Mouse (Mus musculus): ENCODE results near the gene Vezt. TPM values are rescaled to one million over a fixed set of nuclear protein-coding genes. Genes with fewer than 3 reads are reported as not detected.

Vezt gene
- polyA plus RNA-seq, 1 experiment from 2014 or later: 12.9 TPM

- Histone ChIP-seq H3K4me1 (replicated peaks) (no peaks in the 10 kb centered on the region), H3K27me3 (peaks cover 19% of the 10 kb centered on the region; the same call in 1 of the 2 replicates), H3K27ac (replicated peaks) (no peak overlapping the region), H3K36me3 (replicated peaks) (no peaks in the 10 kb centered on the region), H3K4me2 (no peak overlapping the region), H3K9ac (no peak overlapping the region), H3K9me3 (replicated peaks) (no peaks in the 10 kb centered on the region), H3K4me3 (replicated peaks) (no peak overlapping the region)
- 52% methylated on average over 4 of the region's 4 CpGs for WGBS (ENCODE audit: insufficient replicate concordance)
- no peak for ATAC-seq (ENCODE audit: insufficient read depth)
These were observed 105.3 kb downstream of the Vezt start for GRCm38 (mm10) chr10:93930236-93930824.

GRCm38 (mm10) chr10:93924666-93925065, 111.0 kb downstream of the Vezt start:
- Histone ChIP-seq H3K36me3 (replicated peaks) (no peaks in the 10 kb centered on the region), H3K27ac (replicated peaks) (no peak overlapping the region), H3K9ac (no peak overlapping the region), H3K9me3 (replicated peaks) (no peaks in the 10 kb centered on the region), H3K4me3 (replicated peaks) (no peak overlapping the region), H3K27me3 (peaks cover 4% of the 10 kb centered on the region; the same call in 1 of the 2 replicates), H3K4me2 (no peak overlapping the region), H3K4me1 (replicated peaks) (peaks cover 5% of the 10 kb centered on the region)
- ATAC-seq (ENCODE audit: insufficient read depth): no peak
- WGBS (ENCODE audit: insufficient replicate concordance): 85% methylated on average over 5 of the region's 5 CpGs

- no peak overlapping the region for H3K27ac ChIP-seq (replicated peaks)
- 37% methylated on average over 4 of the region's 4 CpGs for WGBS (ENCODE audit: insufficient replicate concordance)
These were observed 114.5 kb downstream of the Vezt start for GRCm38 (mm10) chr10:93921160-93921559.

GRCm38 (mm10) chr10:93919227-93919626, 116.4 kb downstream of the Vezt start:
- H3K4me3 ChIP-seq (replicated peaks): no peak overlapping the region
- H3K4me1 ChIP-seq (replicated peaks): peaks cover 38% of the 10 kb centered on the region
- 0 out of 2 replicates have a peak, but pooled peaks have one; percentile 13 for ATAC-seq (ENCODE audit: insufficient read depth)
- H3K36me3 ChIP-seq (replicated peaks): no peaks in the 10 kb centered on the region
- no peak overlapping the region for H3K27ac ChIP-seq (replicated peaks)
- H3K9ac ChIP-seq: no peak overlapping the region
- H3K27me3 ChIP-seq: peaks cover 4% of the 10 kb centered on the region; the same call in 1 of the 2 replicates
- no peaks in the 10 kb centered on the region for H3K9me3 ChIP-seq (replicated peaks)
- WGBS (ENCODE audit: insufficient replicate concordance): 30% methylated on average over 13 of the region's 13 CpGs
- no peak overlapping the region for H3K4me2 ChIP-seq

More at GRCm38 (mm10) chr10:93921160-93921559, 114.5 kb downstream of the Vezt start:
- Histone ChIP-seq H3K27me3 (peaks cover 4% of the 10 kb centered on the region; the same call in 1 of the 2 replicates), H3K4me1 (replicated peaks) (peaks cover 22% of the 10 kb centered on the region), H3K9ac (no peak overlapping the region), H3K4me3 (replicated peaks) (no peak overlapping the region), H3K9me3 (replicated peaks) (no peaks in the 10 kb centered on the region), H3K36me3 (replicated peaks) (no peaks in the 10 kb centered on the region), H3K4me2 (no peak overlapping the region)
- no peak for ATAC-seq (ENCODE audit: insufficient read depth)

GRCm38 (mm10) chr10:93918701-93919100, 116.9 kb downstream of the Vezt start:
- H3K4me2 ChIP-seq: no peak overlapping the region
- H3K9ac ChIP-seq: no peak overlapping the region
- H3K4me3 ChIP-seq (replicated peaks): no peak overlapping the region
- no peaks in the 10 kb centered on the region for H3K9me3 ChIP-seq (replicated peaks)
- WGBS (ENCODE audit: insufficient replicate concordance): 44% methylated on average over 6 of the region's 6 CpGs
- ATAC-seq (ENCODE audit: insufficient read depth): no peak
- H3K36me3 ChIP-seq (replicated peaks): no peaks in the 10 kb centered on the region
- no peak overlapping the region for H3K27ac ChIP-seq (replicated peaks)
- peaks cover 40% of the 10 kb centered on the region for H3K4me1 ChIP-seq (replicated peaks)
- peaks cover 4% of the 10 kb centered on the region; the same call in 1 of the 2 replicates for H3K27me3 ChIP-seq

- no peak overlapping the region for H3K4me2 ChIP-seq
- no peak overlapping the region for H3K9ac ChIP-seq
- peaks cover 42% of the 10 kb centered on the region for H3K4me1 ChIP-seq (replicated peaks)
- no peaks in the 10 kb centered on the region for H3K9me3 ChIP-seq (replicated peaks)
- WGBS (ENCODE audit: insufficient replicate concordance): 32% methylated on average over 2 of the region's 2 CpGs
- H3K27me3 ChIP-seq: peaks cover 4% of the 10 kb centered on the region; the same call in 1 of the 2 replicates
- H3K36me3 ChIP-seq (replicated peaks): no peaks in the 10 kb centered on the region
- H3K4me3 ChIP-seq (replicated peaks): no peak overlapping the region
- H3K27ac ChIP-seq (replicated peaks): no peak overlapping the region; the same call in 1 of the 2 replicates
- peak; percentile 73 for ATAC-seq (ENCODE audit: insufficient read depth)
These were observed 117.5 kb downstream of the Vezt start for GRCm38 (mm10) chr10:93918087-93918486.

- WGBS (ENCODE audit: insufficient replicate concordance): 68% methylated on average over 2 of the region's 2 CpGs
- no peaks in the 10 kb centered on the region for H3K9me3 ChIP-seq (replicated peaks)
- H3K9ac ChIP-seq: no peak overlapping the region
- no peak overlapping the region for H3K4me3 ChIP-seq (replicated peaks)
- ATAC-seq (ENCODE audit: insufficient read depth): no peak
- peaks cover 55% of the 10 kb centered on the region for H3K4me1 ChIP-seq (replicated peaks)
- no peaks in the 10 kb centered on the region for H3K36me3 ChIP-seq (replicated peaks)
- no peak overlapping the region for H3K4me2 ChIP-seq
- no peak overlapping the region for H3K27ac ChIP-seq (replicated peaks)
- no peaks in the 10 kb centered on the region for H3K27me3 ChIP-seq
These were observed 118.8 kb downstream of the Vezt start for GRCm38 (mm10) chr10:93916778-93917177.

GRCm38 (mm10) chr10:93915531-93916275, 119.9 kb downstream of the Vezt start:
- peaks cover 59% of the 10 kb centered on the region for H3K4me1 ChIP-seq (replicated peaks)
- no peak overlapping the region for H3K27ac ChIP-seq (replicated peaks)
- ATAC-seq (ENCODE audit: insufficient read depth): no peak
- H3K36me3 ChIP-seq (replicated peaks): no peaks in the 10 kb centered on the region
- no peak overlapping the region for H3K9ac ChIP-seq
- H3K9me3 ChIP-seq (replicated peaks): no peaks in the 10 kb centered on the region
- H3K4me2 ChIP-seq: no peak overlapping the region
- no peak overlapping the region for H3K4me3 ChIP-seq (replicated peaks)
- 28% methylated on average over 11 of the region's 11 CpGs for WGBS (ENCODE audit: insufficient replicate concordance)
- H3K27me3 ChIP-seq: no peaks in the 10 kb centered on the region

- no peak for ATAC-seq (ENCODE audit: insufficient read depth)
- Histone ChIP-seq H3K27me3 (no peaks in the 10 kb centered on the region), H3K4me2 (no peak overlapping the region), H3K36me3 (replicated peaks) (no peaks in the 10 kb centered on the region), H3K9me3 (replicated peaks) (no peaks in the 10 kb centered on the region), H3K9ac (no peak overlapping the region), H3K27ac (replicated peaks) (no peak overlapping the region), H3K4me1 (replicated peaks) (peaks cover 62% of the 10 kb centered on the region), H3K4me3 (replicated peaks) (no peak overlapping the region)
- 80% methylated on average over 5 of the region's 5 CpGs for WGBS (ENCODE audit: insufficient replicate concordance)
These were observed 122.1 kb downstream of the Vezt start for GRCm38 (mm10) chr10:93913525-93913924.

- no peak overlapping the region for H3K4me3 ChIP-seq (replicated peaks)
- no peaks in the 10 kb centered on the region for H3K36me3 ChIP-seq (replicated peaks)
- WGBS (ENCODE audit: insufficient replicate concordance): 45% methylated on average over 1 of the region's 1 CpGs
- no peaks in the 10 kb centered on the region for H3K27me3 ChIP-seq
- peak overlapping the region; percentile 74 for H3K27ac ChIP-seq (replicated peaks)
- ATAC-seq (ENCODE audit: insufficient read depth): no peak
- H3K4me1 ChIP-seq (replicated peaks): peaks cover 56% of the 10 kb centered on the region
- H3K9me3 ChIP-seq (replicated peaks): no peaks in the 10 kb centered on the region
- no peak overlapping the region for H3K4me2 ChIP-seq
- peak overlapping the region; percentile 6; the same call in 1 of the 2 replicates for H3K9ac ChIP-seq
These were observed 122.7 kb downstream of the Vezt start for GRCm38 (mm10) chr10:93912917-93913316.

GRCm38 (mm10) chr10:93912136-93912855, 123.3 kb downstream of the Vezt start:
- Histone ChIP-seq H3K9ac (peak overlapping the region; percentile 6; the same call in 1 of the 2 replicates), H3K36me3 (replicated peaks) (no peaks in the 10 kb centered on the region), H3K4me2 (peak overlapping the region; percentile 21; the same call in 1 of the 2 replicates), H3K9me3 (replicated peaks) (no peaks in the 10 kb centered on the region), H3K4me3 (replicated peaks) (no peak overlapping the region), H3K27me3 (no peaks in the 10 kb centered on the region), H3K27ac (replicated peaks) (peak overlapping the region; percentile 79), H3K4me1 (replicated peaks) (peaks cover 51% of the 10 kb centered on the region)
- peak; percentile 84 for ATAC-seq (ENCODE audit: insufficient read depth)
- 62% methylated on average over 5 of the region's 5 CpGs for WGBS (ENCODE audit: insufficient replicate concordance)
